Mouse (Mus musculus) c-Kit-positive CD71-negative TER-119-negative erythroid progenitor cells, embryonic 14.5 days (primary cell): ENCODE results near the gene Csnk2b.
A peak's percentile ranks its signal among the peaks of the same experiment; 100 is the strongest.
"Not testable (repeated sequence)": the region's sequence is repeated elsewhere in the genome, so short reads cannot be mapped to it uniquely, and the experiment has no call there.

Source experiments
- DNase-seq: peaks from one replicate; pipeline ENCODE4 v3.0.0-alpha.2; 2013; ENCODE audit warnings: low read depth

Gene Csnk2b

DNA sequence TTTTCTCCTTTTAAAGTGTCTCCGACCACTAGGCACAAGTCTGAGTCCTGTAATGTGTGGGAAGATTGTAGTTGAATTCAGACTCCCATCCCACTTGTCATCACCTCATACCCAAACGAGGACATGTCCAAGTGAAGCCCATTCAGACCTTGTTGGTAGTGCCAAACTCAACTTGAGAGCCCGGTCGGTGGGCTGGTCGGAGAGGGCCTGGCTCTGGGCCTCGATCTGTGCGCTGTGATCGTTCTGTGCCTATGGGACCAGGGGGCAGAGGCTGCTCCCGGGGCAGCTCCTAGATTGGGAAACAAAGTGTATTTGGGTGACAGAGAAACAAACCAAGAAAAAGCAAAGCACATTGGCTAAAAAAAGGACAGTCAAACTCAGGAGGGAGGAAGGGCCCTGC is 31.2 kb upstream of the Csnk2b start:
- no peak for DNase-seq

DNA sequence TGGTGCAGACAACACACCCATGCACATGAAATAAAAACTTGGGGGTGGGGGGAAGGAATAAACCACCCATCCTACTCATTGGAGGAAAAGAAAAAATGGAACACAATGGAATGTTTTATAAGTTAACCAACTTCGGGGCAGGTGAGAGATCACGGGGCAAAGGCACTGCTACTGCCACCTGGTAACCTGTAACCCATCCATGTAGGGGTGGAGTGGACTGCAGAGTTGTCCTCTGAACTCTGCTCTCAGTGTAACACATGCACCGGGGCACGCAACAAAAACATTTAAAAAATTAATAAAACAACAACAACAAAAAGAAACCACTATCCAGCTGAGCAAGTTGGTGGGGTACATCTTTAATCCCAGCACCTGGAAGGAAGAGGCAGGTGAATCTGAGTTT is 30.3 kb upstream of the Csnk2b start:
- no peak for DNase-seq

DNA sequence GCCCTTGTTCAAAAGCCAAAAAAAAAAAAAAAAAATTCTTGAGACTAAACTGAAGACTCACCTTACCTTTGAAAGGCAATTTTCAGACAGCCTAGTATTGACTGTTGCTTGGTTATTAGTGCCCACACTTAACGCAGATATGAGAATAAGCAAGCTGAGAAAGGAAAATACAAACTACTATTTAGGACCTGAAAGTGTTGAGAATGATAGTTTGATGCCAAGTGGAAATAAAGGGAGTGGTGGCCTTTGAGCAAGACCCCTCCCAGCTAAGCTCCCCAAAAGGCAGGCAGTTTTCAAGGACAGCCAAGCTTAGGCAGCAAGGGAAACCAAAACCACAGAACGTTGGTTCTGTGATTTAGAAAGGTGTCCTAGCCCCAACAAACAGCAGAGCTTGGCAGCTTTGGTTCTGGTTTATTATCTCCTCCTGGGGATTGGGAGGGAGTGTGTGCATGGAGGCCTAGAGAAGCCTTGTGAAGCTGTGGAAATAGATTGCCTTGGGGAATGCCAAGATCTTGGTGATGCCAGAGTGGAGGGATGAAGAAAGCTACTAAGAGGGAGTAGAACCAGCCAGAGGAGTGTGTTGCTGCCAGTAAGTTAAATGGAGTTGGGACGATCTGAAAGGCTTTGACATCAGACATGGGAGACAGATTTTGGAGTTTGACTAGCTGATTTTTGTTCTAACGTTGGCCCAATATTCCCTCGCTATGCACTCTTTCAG is 26.2 kb upstream of the Csnk2b start:
- DNase-seq = no peak

DNA sequence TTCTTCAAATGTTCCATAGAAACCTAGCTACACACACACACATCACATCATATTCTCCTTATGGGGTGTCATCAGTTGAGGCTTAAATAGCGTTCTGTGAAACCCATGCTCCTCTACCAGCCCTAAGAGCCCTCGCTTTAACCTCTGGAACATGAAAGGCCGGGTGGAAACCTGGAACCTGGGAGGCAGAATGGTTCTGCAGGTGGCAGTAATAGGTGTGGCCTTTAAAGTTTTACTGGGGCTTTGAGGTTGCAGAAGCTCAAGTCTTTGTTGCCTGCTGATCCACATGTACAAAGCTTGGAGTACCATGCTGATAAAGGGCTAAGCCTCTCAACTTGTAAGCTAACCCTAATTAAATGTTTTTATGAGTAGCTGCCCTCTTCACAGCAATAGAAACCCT is 25.5 kb upstream of the Csnk2b start:
- DNase-seq = no peak

DNA sequence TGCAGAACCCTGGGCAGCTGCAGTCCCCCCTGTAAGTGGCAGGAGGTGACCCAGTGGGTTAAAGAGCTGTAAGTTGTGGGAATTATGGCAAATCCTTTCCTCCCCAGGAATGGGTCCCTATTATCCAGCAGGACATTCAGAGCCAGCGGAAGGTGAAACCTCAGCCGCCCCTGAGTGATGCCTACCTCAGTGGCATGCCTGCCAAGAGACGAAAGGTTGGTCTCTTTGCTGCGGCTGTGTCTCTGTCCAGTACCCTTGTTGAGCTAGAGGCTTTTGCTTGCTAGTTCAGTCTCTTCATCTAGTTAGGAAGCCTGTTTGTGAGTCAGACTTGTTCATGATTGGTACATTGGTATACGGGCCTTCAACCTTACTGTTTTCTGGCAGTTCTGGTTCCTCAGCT is 24.3 kb upstream of the Csnk2b start:
- DNase-seq = no peak

DNA sequence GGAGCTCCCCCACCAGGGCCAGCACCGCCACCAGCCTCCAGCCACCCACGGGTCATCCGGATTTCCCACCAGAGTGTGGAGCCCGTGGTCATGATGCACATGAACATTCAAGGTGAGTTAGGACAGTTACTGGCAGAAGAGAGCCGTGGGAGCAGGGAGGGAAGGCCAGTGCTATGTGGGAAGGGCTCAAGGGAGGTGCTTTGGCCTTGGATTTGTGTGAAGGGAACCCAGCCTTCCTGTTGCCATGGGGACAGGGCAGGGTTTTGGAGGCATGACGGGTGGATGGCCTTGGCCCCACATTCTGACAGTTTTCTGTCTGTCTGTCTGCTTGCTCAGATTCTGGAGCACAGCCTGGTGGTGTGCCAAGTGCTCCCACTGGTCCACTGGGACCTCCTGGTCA is 20.1 kb upstream of the Csnk2b start:
- no peak for DNase-seq

DNA sequence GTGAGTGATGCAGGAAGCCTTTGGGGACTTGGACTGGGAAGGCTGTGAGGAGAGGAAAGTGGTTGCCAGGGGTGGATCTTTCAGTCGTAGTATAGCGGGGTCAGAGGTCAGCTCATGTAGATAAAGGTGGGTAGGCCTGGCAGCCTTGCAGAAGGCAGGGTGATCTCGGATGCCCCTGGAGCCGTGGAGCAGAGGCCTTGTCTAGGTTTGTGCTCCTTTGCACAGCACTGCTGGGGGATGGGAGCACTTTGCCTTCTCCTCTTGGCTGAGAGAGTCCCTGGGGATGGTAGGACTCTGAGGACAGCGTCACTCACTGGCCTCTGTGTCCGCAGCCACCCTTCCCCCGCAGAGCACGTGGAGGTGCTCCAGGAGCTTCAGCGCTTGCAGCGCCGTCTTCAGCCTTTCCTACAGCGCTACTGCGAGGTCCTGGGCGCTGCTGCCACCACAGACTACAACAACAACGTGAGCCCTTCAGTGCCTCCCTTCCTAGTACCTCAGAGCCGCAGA is 18.7 kb upstream of the Csnk2b start:
- no peak for DNase-seq

DNA sequence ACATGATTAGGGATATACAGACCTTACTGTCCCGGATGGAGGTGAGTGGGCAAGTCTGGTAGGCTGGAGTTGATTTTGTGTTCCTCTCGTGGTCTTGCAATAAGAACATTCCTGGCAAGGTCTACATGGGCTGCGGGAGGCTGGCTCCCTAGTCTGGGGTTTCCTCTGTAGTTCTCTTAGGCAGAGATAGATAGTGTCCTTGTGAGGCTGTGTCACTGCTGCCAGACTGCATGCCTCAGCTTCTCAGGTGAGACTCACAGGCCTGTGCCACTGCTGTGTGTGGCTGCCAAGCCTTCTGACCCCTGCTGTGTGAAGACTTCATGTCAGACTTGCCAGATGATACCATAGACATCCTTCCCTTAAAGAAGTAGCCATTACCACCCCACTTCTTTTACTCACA is 17.4 kb upstream of the Csnk2b start:
- DNase-seq = no peak

DNA sequence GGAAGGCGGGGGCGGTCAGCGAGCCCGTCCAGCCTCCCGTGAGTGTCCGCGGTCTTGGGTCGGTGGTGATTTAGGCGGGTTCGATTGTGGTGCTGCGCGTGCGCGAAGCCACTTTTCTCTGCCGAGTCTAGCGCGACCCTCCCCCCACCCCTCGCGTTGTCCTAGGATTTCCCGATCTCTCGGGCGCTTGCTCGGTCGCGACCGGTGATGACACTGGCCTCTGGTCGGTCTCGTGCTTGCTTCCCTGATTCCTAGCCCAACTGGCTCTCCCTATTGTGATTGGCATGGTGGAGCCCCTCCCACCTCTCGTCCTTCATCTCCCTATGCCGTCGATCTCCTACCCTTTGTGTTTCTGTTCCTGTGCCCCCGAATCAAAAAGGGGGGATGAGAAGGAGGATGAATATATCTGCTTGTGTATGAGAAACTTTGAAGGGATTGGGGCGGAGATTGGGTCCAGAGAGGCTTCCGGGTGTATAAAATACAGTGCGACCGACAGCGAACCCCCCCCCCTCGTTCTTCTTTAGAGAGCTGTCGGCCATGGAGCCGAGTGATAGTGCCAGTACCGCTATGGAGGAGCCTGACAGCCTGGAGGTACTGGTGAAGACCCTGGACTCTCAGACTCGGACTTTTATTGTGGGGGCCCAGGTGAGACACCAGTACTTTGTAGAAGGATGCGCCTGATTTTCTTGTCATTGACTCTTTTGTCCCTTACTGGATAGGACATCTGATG is 13.9 kb upstream of the Csnk2b start:
- DNase-seq = peak; percentile 47

DNA sequence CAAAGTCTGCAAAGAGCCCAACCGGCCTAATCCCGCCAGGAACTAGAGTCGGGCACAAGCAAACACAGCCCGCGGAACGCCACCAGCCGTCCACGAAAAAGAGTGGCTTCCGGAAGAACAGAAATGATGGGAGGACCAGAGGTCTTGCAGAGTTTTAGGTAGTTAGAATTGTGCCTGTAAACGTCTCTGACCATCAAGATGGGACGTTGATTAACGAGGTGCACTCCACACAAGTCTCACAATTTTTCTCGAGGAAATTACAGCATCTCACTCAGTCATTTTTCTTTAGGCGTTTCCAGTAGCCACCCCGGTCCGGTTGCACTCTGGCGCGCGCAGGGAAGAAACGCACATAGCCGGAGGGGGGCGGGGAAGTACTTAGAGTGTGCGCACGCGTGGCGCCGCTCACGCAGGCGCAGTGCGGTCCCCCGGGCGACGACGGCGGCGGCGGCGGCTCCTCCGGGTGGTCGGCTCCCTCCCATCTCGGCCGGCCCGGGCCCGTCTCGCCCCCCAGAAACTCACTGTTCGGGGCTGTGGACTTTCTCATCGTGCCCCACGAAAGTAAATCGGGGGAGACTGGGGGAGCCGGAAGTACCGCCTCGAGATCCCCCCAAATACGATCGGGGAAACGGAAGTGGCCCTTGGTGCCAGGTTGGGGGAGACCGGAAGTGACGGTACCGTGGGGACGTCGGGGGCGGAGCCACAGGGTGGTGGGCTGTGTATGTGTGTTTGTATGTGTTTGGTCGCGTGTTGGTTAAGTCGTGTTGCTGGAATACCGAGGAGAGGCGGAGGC is 13.1 kb upstream of the Csnk2b start, which contains the start of gene Bag6:
Gene Bag6 (plus strand): TSS at position 378 of the 790 bp plus-strand sequence.
- DNase-seq = peak; percentile 87

DNA sequence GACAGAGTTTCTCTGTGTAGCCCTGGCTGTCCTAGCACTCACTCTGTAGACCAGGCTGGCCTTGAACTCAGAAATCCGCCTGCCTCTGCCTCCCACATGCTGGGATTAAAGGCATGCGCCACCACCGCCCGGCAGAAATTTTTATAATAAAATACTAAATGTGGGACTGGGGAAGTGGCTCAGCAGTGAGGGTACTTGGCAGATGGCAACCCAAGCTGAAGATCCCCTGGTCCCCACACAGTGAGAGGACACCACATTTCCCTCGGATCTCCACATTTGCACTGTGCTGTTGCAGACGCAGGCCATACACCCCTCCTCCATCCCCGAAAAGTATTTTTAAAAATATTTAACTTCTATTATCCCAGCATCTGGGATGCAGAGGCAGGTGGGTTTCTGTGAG is 11.7 kb upstream of the Csnk2b start:
- DNase-seq = no peak

DNA sequence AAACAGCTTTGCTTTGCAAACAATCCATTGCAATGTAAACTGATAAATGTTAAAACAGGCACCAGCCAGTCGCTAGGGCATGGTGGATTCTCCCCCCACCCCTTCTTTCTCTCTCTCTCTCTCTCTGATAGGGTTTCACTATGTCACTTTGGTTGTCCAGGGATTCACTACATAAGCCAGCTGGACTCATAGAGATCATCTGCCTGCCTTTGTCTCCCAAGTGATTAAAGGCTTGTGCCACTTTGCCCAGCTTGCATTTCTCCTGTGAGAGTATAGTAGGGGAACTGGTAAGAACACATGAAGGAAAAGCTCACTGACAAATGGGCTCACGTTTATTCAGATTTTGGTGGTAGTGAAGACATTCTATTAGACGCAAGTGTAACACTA is 10.3 kb upstream of the Csnk2b start:
- no peak for DNase-seq

DNA sequence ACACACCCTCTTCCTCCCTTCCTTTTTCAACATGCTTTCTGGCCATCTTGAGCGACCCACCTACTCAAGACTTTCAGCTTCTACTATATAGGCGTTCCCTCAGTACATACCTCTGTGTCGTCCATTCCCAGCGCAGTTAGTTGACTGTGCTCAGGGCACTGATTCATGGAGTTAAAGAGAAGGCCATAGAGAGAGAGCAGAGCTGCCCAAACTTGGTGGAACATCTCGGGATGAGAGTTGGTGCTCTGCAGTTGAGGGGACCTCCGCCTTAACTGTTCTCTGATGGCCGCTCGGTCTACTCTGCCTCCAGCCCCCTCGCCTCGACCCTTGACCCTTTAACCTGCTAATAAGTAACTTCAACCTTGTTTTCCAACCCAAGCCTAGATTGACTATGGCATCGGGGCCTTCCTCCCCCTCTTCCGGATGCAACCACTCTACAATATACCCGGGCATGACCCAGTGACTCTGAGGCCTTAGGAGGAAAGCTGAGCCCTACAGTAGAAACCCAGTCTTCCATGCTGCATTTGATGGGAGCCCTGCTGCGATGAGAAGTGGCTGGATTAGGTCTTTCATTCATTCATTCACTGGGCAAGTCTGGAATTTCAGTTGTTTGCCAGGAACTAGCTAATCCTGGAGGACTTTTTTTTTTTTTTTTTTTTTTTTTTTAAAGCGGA is 9.8 kb upstream of the Csnk2b start, which contains the start of gene Apom:
Gene Apom (minus strand): TSS at position 551 of the 674 bp plus-strand sequence.
- DNase-seq = no peak

DNA sequence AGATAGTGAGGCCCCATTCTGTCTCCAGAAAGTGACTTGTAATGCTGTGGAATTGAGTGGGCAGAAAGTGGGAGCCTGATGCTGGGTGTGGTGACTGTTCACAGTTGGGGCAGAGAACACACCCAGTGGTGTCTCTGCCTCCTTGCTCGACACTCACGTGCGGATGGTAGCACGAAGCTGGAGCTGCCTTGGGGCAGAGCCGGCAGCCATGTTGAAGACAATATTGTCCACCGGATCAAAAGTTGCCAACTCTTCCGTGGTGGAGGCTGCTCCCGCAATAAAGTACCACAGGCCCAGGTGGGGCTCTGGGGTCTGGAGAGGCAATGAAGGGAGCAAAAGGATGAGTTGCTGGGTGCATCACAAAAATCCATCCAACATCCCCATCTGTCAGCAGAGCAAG is 9.2 kb upstream of the Csnk2b start:
- DNase-seq = no peak

DNA sequence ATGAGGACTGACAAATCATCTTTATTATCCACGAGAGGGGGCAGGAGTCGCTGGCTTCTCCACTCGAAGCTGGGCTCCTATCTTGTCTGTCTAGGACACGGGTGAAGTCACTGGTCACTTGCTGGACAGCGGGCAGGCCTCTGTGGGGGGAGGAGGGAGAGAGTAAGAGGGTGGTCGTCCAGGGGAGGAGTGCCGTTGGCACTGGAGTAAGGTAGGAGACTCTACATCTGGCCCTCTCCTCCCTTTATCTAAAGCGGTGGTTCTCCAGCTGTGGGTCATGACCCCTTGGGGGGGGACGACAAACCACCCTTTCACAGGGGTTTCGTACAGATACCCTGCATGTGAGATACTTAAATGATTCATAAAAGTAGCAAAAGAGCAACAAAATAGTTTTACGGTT is 7.1 kb upstream of the Csnk2b start:
- no peak for DNase-seq

DNA sequence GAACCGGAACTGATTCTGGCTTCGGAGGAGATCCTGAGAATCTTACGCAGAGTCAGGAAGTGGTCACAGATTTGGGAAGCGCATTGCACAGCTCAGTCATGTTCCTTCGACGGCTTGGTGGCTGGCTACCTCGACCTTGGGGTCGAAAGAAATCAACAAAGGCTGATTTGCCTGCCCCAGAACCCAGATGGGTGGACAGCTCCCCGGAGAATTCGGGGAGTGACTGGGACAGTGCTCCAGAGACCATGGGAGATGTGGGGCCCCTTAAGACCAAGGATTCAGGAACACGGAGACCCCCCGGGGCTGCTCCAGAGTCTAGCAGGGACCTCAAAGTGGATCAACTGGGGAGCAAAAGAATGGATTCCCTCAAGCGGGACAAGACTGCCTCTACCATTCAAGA is 5.2 kb upstream of the Csnk2b start:
- no peak for DNase-seq

DNA sequence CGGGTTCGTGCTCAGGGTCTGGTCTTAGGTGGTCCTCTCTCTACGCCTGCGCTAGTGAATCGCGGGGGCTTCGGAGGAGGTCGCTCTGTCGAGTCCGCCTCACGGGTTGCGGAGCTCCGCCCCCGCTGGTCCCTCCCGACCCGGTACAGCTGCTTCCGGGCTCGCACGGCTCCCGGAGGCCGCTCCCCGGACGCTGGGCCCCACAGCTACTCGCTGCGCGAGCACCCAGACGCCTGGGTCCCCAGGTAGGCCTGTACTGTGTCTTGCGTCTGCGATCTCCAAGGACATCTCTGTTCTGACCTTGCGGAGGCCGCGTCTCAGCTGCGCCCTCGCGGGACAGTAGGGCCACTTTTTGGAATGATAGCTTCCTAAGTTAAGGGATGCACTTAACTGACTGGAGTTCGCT is 4.4 kb upstream of the Csnk2b start, which contains the start of gene D17H6S53E:
Gene D17H6S53E (plus strand): TSS at position 168 of the 406 bp plus-strand sequence.
- peak; percentile 56 for DNase-seq

DNA sequence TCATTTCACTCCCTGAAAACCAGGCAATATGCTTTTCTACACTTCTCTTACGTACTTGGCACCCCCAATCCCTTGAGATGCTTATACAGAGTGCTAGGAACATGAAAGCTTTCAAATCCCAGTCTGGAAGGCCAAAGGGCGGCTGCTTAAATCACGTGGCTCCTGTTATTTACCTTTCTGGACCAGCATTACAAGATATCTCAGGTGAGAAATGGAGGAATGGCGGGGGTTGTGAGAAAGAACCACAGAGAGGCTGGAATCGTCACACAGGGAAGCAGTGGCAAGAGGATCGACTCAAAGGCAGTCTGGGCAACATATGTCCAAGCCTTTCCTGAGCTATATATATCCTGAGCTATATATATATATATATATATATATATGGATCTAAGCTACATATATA is 3.7 kb upstream of the Csnk2b start:
- no peak for DNase-seq

DNA sequence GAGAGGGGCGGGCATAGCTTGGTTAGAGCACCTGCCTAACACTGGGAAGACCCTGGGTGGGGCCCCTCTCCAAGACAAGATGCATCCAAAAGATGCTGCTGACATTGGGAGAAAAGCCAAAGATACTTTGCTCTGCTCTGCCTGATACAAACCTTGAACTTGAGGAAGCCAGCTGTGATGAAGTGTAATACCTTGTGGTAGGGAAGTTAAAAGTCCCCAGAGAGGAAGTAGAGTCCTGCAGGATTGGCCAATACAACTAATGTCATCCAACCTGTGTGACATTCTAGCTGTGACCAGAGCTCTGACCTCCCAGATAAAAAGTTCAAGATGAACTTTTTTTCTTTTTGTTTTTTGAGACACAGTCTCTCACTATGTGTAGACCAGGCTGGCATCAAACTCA is 3.2 kb upstream of the Csnk2b start:
- DNase-seq = no peak

DNA sequence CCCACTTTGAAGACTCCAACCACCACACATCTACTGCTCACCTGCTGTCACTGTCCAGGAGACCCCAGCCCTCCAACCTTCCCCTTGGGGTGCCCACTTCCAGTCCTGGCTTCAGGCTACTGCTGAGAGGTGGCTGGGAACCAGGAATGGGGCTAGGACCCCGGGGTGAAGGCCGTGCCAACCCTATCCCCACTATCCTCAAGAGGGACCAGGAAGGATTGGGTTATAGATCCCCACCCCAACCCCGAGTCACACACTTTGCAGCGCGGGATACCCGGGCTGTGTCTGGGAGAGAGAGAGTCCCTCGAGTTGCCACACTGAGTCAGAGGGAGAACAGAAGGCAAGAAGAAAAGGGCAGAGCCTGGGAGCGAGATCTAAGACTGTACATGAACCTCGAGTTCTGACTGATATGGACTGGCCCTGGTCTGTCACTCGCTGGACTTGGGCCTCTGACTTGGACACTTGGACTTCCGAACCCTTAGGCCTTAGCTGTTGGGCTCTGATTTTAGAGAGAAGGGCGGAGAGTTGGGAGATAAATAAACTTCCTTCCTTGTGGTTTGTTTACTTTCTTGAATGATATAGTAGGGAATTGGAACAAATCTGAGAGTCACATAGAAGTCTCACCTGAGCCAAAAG is 2.5 kb upstream of the Csnk2b start:
- DNase-seq = not testable (repeated sequence)

DNA sequence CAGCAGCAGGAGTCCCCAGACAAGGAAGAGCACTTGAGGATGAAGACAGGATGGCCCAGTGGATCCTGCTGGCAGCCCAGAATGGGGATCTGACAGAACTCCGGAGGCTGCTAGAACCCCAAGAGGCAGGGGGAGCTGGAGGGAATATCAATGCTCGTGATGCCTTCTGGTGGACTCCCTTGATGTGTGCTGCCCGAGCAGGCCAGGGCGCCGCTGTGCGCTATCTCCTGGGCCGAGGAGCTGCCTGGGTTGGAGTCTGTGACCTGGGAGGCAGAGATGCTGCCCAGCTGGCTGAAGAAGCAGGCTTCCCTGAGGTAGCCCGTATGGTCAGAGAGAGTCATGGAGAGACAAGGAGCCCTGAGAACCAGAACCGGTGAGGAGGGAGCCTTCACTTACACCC is 1.4 kb upstream of the Csnk2b start:
- DNase-seq = not testable (repeated sequence)
